Mouse (Mus musculus): ENCODE results near the gene Rnase1. TPM values are rescaled to one million over a fixed set of nuclear protein-coding genes. Genes with fewer than 3 reads are reported as not detected.
"Not testable (repeated sequence)": the region's sequence is repeated elsewhere in the genome, so short reads cannot be mapped to it uniquely, and the experiment has no call there.

The Rnase1 gene
- polyA plus RNA-seq, 1 experiment from 2014 or later, result 0.51 TPM

DNA sequence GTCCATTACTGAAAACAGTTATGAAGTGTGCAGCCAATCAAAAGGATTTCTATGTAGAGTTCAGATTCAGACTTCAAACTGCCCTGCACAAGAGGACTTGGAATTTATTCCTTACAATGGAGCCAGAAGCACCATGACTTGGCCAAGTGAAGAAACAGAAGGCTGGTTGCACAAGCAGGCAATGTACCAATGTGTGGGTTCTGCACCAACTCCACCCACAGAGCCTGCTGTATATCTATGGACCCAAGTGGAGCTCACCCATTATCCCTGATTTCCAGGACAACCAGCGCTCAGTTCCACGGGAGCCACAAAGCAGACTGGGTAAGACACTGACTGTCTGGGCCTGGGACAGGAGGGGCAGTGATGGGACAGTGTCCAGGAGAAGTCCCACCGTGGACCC lies 15.4 kb upstream of the Rnase1 start, which contains the start of gene Rnase2b:
Gene Rnase2b, plus strand, starts transcription at position 285 of the 400 bp plus-strand sequence.
- not testable (repeated sequence) for H3K9ac ChIP-seq (ENCODE audit: low read length); H3K27ac ChIP-seq (ENCODE audit: low read length); H3K4me2 ChIP-seq (ENCODE audit: low read depth, low read length); H3K9me3 ChIP-seq (ENCODE audit: control insufficient read depth, low read length); H3K4me1 ChIP-seq (replicated peaks; ENCODE audit: control insufficient read depth, insufficient read depth, low read length); H3K36me3 ChIP-seq (ENCODE audit: control insufficient read depth, insufficient read depth, low read length); ATAC-seq (ENCODE audit: low read depth); H3K27me3 ChIP-seq (ENCODE audit: control insufficient read depth, insufficient read depth, low read depth, low read length); H3K4me3 ChIP-seq (ENCODE audit: low read length)
- 91% methylated on average over 3 of the region's 3 CpGs for WGBS

- H3K4me3 ChIP-seq (ENCODE audit: low read length), result no peak overlapping the region
Measured at GRCm38 (mm10) chr14:51157072-51157471, 10.5 kb upstream of the Rnase1 start.

DNA sequence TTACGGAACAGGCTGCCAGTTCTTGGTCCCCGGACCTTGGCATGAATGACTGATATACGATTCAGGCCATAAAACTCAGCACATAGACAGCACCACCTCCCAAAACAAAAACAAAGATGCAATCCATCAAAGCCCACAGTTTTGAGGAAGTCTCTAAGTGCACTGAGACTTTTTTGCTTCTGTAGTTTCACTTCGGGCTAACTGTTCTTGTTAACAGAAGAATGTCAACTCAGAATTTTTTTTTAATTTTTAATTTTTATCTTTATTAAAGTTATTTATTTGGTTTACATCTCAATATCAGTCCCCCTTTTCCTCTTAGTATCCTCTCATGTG lies 10.1 kb upstream of the Rnase1 start:
- H3K4me3 ChIP-seq (ENCODE audit: low read length), result no peak overlapping the region
- no peaks in the 10 kb centered on the region for H3K9me3 ChIP-seq (ENCODE audit: control insufficient read depth, low read length)
- H3K4me2 ChIP-seq (ENCODE audit: low read depth, low read length), result no peak overlapping the region
- H3K27me3 ChIP-seq (ENCODE audit: control insufficient read depth, insufficient read depth, low read depth, low read length), result no peaks in the 10 kb centered on the region
- H3K36me3 ChIP-seq (ENCODE audit: control insufficient read depth, insufficient read depth, low read length), result no peaks in the 10 kb centered on the region
- ATAC-seq (ENCODE audit: low read depth), result no peak
- H3K27ac ChIP-seq (ENCODE audit: low read length), result no peak overlapping the region
- no peaks in the 10 kb centered on the region for H3K4me1 ChIP-seq (replicated peaks; ENCODE audit: control insufficient read depth, insufficient read depth, low read length)
- H3K9ac ChIP-seq (ENCODE audit: low read length), result no peak overlapping the region
- WGBS, result 52% methylated on average over 4 of the region's 4 CpGs

More at GRCm38 (mm10) chr14:51157072-51157471, 10.5 kb upstream of the Rnase1 start:
- Histone ChIP-seq H3K4me2 (ENCODE audit: low read depth, low read length) (no peak overlapping the region), H3K27me3 (ENCODE audit: control insufficient read depth, insufficient read depth, low read depth, low read length) (no peaks in the 10 kb centered on the region), H3K9me3 (ENCODE audit: control insufficient read depth, low read length) (no peaks in the 10 kb centered on the region), H3K4me1 (replicated peaks; ENCODE audit: control insufficient read depth, insufficient read depth, low read length) (no peaks in the 10 kb centered on the region), H3K9ac (ENCODE audit: low read length) (no peak overlapping the region), H3K36me3 (ENCODE audit: control insufficient read depth, insufficient read depth, low read length) (no peaks in the 10 kb centered on the region), H3K27ac (ENCODE audit: low read length) (no peak overlapping the region)
- 93% methylated on average over 1 of the region's 1 CpGs for WGBS
- ATAC-seq (ENCODE audit: low read depth), result no peak

DNA sequence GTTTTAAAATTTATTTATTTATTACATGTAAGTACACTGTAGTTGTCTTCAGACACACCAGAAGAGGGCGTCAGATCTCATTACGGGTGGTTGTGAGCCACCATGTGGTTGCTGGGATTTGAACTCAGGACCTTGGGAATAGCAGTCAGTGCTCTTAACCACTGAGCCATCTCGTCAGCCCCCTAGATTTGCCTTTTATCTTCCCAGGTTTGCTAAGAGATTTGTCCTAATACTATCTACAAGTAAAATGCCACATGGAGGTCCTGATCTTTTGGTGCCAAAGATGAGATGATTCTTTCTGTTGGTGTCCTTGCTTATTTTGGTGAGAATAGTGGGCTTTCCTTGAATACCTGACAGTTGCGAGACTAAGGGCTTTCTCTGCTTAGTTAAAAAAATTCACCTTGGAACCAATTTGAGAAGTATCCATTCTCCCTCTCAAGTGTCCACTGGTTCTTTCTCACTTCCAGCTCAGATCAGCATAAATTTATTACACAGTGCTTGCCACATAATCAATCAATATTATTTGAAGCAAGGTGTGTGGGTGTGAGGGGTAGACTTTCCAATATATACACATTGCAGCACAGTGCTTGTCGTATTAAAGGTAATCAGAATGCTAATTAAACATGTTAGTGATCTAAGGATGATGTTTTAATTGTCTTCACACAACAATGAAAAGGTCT lies 9.6 kb upstream of the Rnase1 start:
- H3K27me3 ChIP-seq (ENCODE audit: control insufficient read depth, insufficient read depth, low read depth, low read length), result no peaks in the 10 kb centered on the region
- no peaks in the 10 kb centered on the region for H3K4me1 ChIP-seq (replicated peaks; ENCODE audit: control insufficient read depth, insufficient read depth, low read length)
- no peaks in the 10 kb centered on the region for H3K9me3 ChIP-seq (ENCODE audit: control insufficient read depth, low read length)
- no peak overlapping the region for H3K9ac ChIP-seq (ENCODE audit: low read length)
- no peak overlapping the region for H3K4me2 ChIP-seq (ENCODE audit: low read depth, low read length)
- 83% methylated on average over 5 of the region's 5 CpGs for WGBS
- no peak overlapping the region for H3K27ac ChIP-seq (ENCODE audit: low read length)
- ATAC-seq (ENCODE audit: low read depth), result no peak
- no peaks in the 10 kb centered on the region for H3K36me3 ChIP-seq (ENCODE audit: control insufficient read depth, insufficient read depth, low read length)
- H3K4me3 ChIP-seq (ENCODE audit: low read length), result no peak overlapping the region

- Histone ChIP-seq H3K36me3 (ENCODE audit: control insufficient read depth, insufficient read depth, low read length) (no peaks in the 10 kb centered on the region), H3K9me3 (ENCODE audit: control insufficient read depth, low read length) (no peaks in the 10 kb centered on the region), H3K4me1 (replicated peaks; ENCODE audit: control insufficient read depth, insufficient read depth, low read length) (no peaks in the 10 kb centered on the region), H3K9ac (ENCODE audit: low read length) (no peak overlapping the region), H3K4me3 (ENCODE audit: low read length) (no peak overlapping the region), H3K4me2 (ENCODE audit: low read depth, low read length) (no peak overlapping the region), H3K27me3 (ENCODE audit: control insufficient read depth, insufficient read depth, low read depth, low read length) (no peaks in the 10 kb centered on the region), H3K27ac (ENCODE audit: low read length) (no peak overlapping the region)
- ATAC-seq (ENCODE audit: low read depth), result no peak
- WGBS, result 38% methylated on average over 5 of the region's 5 CpGs
Measured at GRCm38 (mm10) chr14:51152249-51152870, 5.8 kb upstream of the Rnase1 start.

- Histone ChIP-seq H3K9me3 (ENCODE audit: control insufficient read depth, low read length) (no peaks in the 10 kb centered on the region), H3K4me2 (ENCODE audit: low read depth, low read length) (no peak overlapping the region), H3K27ac (ENCODE audit: low read length) (no peak overlapping the region), H3K4me3 (ENCODE audit: low read length) (no peak overlapping the region), H3K9ac (ENCODE audit: low read length) (no peak overlapping the region), H3K36me3 (ENCODE audit: control insufficient read depth, insufficient read depth, low read length) (no peaks in the 10 kb centered on the region), H3K4me1 (replicated peaks; ENCODE audit: control insufficient read depth, insufficient read depth, low read length) (no peaks in the 10 kb centered on the region), H3K27me3 (ENCODE audit: control insufficient read depth, insufficient read depth, low read depth, low read length) (no peaks in the 10 kb centered on the region)
- 77% methylated on average over 3 of the region's 3 CpGs for WGBS
- no peak for ATAC-seq (ENCODE audit: low read depth)
Measured at GRCm38 (mm10) chr14:51150206-51150831, 3.7 kb upstream of the Rnase1 start.

DNA sequence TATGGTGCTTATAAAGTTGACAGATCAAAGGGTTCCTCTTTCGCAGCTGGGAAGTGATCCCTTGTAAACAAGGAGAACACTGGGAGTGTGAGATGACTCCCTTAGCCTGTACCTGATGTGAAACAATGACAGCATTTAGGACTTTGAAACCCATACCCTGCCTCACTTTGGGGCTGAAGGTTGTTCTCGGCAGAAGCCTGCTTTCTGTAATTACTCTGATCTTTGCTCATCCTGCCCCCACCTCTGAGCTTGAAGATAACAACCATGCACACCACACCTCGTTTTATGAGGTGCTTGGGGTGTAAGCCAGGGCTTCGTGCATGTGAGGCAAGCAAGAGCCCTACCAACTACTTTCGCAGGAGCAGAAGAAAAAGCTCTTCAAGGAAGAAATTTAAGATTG lies 2.6 kb upstream of the Rnase1 start:
- H3K4me1 ChIP-seq (replicated peaks; ENCODE audit: control insufficient read depth, insufficient read depth, low read length), result no peaks in the 10 kb centered on the region
- no peaks in the 10 kb centered on the region for H3K27me3 ChIP-seq (ENCODE audit: control insufficient read depth, insufficient read depth, low read depth, low read length)
- H3K9me3 ChIP-seq (ENCODE audit: control insufficient read depth, low read length), result no peaks in the 10 kb centered on the region
- H3K4me3 ChIP-seq (ENCODE audit: low read length), result no peak overlapping the region
- H3K36me3 ChIP-seq (ENCODE audit: control insufficient read depth, insufficient read depth, low read length), result no peaks in the 10 kb centered on the region
- no peak overlapping the region for H3K27ac ChIP-seq (ENCODE audit: low read length)
- no peak overlapping the region for H3K4me2 ChIP-seq (ENCODE audit: low read depth, low read length)
- no peak for ATAC-seq (ENCODE audit: low read depth)
- no peak overlapping the region for H3K9ac ChIP-seq (ENCODE audit: low read length)
- 36% methylated on average over 5 of the region's 5 CpGs for WGBS

- Histone ChIP-seq H3K27me3 (ENCODE audit: control insufficient read depth, insufficient read depth, low read depth, low read length) (no peaks in the 10 kb centered on the region), H3K4me1 (replicated peaks; ENCODE audit: control insufficient read depth, insufficient read depth, low read length) (0 out of 2 replicates have a peak, but pooled peaks cover 2% of the 10 kb centered on the region), H3K4me3 (ENCODE audit: low read length) (no peak overlapping the region), H3K4me2 (ENCODE audit: low read depth, low read length) (no peak overlapping the region), H3K36me3 (ENCODE audit: control insufficient read depth, insufficient read depth, low read length) (no peaks in the 10 kb centered on the region), H3K9ac (ENCODE audit: low read length) (no peak overlapping the region), H3K27ac (ENCODE audit: low read length) (no peak overlapping the region), H3K9me3 (ENCODE audit: control insufficient read depth, low read length) (no peaks in the 10 kb centered on the region)
- 54% methylated on average over 3 of the region's 3 CpGs for WGBS
- no peak for ATAC-seq (ENCODE audit: low read depth)
Measured at GRCm38 (mm10) chr14:51148006-51148405, 1.4 kb upstream of the Rnase1 start.

DNA sequence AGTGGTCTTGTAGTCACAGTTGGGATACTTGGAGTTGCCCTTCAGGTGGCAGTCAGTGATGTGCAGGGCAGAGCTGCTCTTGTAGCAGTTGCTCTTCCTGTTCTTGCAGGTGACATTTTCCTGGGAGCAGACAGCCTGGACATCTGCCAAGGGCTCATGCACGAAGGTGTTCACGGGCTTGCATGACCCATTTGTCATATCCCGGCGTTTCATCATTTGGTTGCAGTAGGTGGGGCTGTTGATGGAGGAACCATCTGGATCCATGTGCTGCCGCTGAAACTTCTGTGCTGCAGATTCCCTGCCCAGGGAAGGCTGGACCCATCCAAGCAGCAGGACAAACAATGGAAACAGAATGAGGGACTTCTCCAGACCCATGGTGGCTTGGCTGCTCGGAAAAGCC lies 1.1 kb downstream of the Rnase1 start:
- H3K9me3 ChIP-seq (ENCODE audit: control insufficient read depth, low read length), result no peaks in the 10 kb centered on the region
- H3K9ac ChIP-seq (ENCODE audit: low read length), result no peak overlapping the region
- ATAC-seq (ENCODE audit: low read depth), result no peak
- no peaks in the 10 kb centered on the region for H3K36me3 ChIP-seq (ENCODE audit: control insufficient read depth, insufficient read depth, low read length)
- WGBS, result 75% methylated on average over 6 of the region's 6 CpGs
- H3K4me2 ChIP-seq (ENCODE audit: low read depth, low read length), result no peak overlapping the region
- H3K4me1 ChIP-seq (replicated peaks; ENCODE audit: control insufficient read depth, insufficient read depth, low read length), result 0 out of 2 replicates have a peak, but pooled peaks cover 2% of the 10 kb centered on the region
- no peak overlapping the region for H3K4me3 ChIP-seq (ENCODE audit: low read length)
- no peak overlapping the region for H3K27ac ChIP-seq (ENCODE audit: low read length)
- H3K27me3 ChIP-seq (ENCODE audit: control insufficient read depth, insufficient read depth, low read depth, low read length), result no peaks in the 10 kb centered on the region
